Mouse (Mus musculus) ES-E14 (cell line): ENCODE measurements around the gene Mettl26. TPM values are rescaled to one million over a fixed set of nuclear protein-coding genes. Genes with fewer than 3 reads are reported as not detected.

Source experiments
- DNase-seq: peaks from one replicate; pipeline ENCODE4 v3.0.0-alpha.2; 2013; ENCODE audit warnings: low read depth, low spot score
- H3K27ac ChIP-seq: 2 replicates; pipeline ENCODE4 v1.5.1; 2012; ENCODE audit warnings: low read depth, mild to moderate bottlenecking, low read length, moderate library complexity, mixed read lengths; ENCODE audit not compliant: poor library complexity, insufficient read depth, severe bottlenecking
- H3K36me3 ChIP-seq: 2 replicates; pipeline ENCODE4 v1.6.1; 2012; ENCODE audit warnings: mild to moderate bottlenecking, low read length, moderate library complexity, mixed read lengths; ENCODE audit not compliant: control insufficient read depth, poor library complexity, insufficient read depth, severe bottlenecking
- H3K4me1 ChIP-seq, 2 experiments: fragments of 150-350 bp in 1 of 2; sonication (generic) in 1 of 2; 2 replicates each; pipeline ENCODE4 v1.6.1; 2012; ENCODE audit warnings: low read length in 2 of 2, mild to moderate bottlenecking in 1 of 2, mixed read lengths in 1 of 2; ENCODE audit not compliant: control insufficient read depth in 2 of 2, insufficient read depth in 2 of 2, poor library complexity in 1 of 2
- H3K4me3 ChIP-seq, 2 experiments: fragments of 150-350 bp in 1 of 2; sonication (generic) in 1 of 2; 2 replicates each; pipeline ENCODE4 v1.5.1; 2012; ENCODE audit warnings: low read length in 2 of 2, low read depth in 1 of 2, mild to moderate bottlenecking in 1 of 2, mixed read lengths in 1 of 2; ENCODE audit not compliant: insufficient read depth in 1 of 2, poor library complexity in 1 of 2, severe bottlenecking in 1 of 2
- H3K9ac ChIP-seq: 2 replicates; pipeline ENCODE4 v1.6.1; 2012; ENCODE audit warnings: low read depth, mild to moderate bottlenecking, low read length, mixed read lengths; ENCODE audit not compliant: poor library complexity, insufficient read depth, severe bottlenecking
- H3K9me3 ChIP-seq: fragments of 150-350 bp; sonication (generic); 2 replicates; pipeline ENCODE4 v1.6.1; 2012; ENCODE audit warnings: low read depth, mild to moderate bottlenecking, low read length; ENCODE audit not compliant: control insufficient read depth, insufficient read depth
- CHD2 ChIP-seq: IDR thresholded peaks from 2 replicates; pipeline ENCODE4 v1.6.1; 2014; ENCODE audit warnings: mild to moderate bottlenecking, low read depth, low read length, inconsistent platforms
- HCFC1 ChIP-seq: IDR thresholded peaks from 2 replicates; pipeline ENCODE4 v1.6.1; 2012; ENCODE audit warnings: low read length, inconsistent platforms, borderline replicate concordance; ENCODE audit not compliant: insufficient read depth
- MAFK ChIP-seq: IDR thresholded peaks from 2 replicates; pipeline ENCODE4 v1.6.1; 2014; ENCODE audit warnings: mild to moderate bottlenecking, low read depth, low read length, inconsistent platforms; ENCODE audit not compliant: insufficient read depth
- ZC3H11A ChIP-seq: IDR thresholded peaks from 2 replicates; pipeline ENCODE4 v1.6.1; 2012; ENCODE audit warnings: low read depth, mild to moderate bottlenecking, inconsistent platforms, low read length, borderline replicate concordance
- ZNF384 ChIP-seq: IDR thresholded peaks from 2 replicates; pipeline ENCODE4 v1.6.1; 2012; ENCODE audit warnings: low read depth, low read length, inconsistent platforms
- in situ Hi-C, 2 experiments: fragments of 600-800 bp; cut with MboI; formaldehyde crosslinking; loops; one replicate each; pipeline ENCODE4 v1.15.1; 2025; ENCODE audit warnings: low sequenced_read_pairs in 2 of 2, inconsistent platforms in 1 of 2; ENCODE audit not compliant: unreplicated experiment in 2 of 2
- total RNA-seq: library from RNA; depleted of rRNA; stranded (reverse); fragments of 300-350 nt; gene quantifications from 2 replicates; pipeline ENCODE4 v1.2.3, GENCODE M21; 2012

The Mettl26 gene
- total RNA-seq, 1 experiment = 26.6 TPM

- no peak overlapping the region for H3K27ac ChIP-seq
- H3K9ac ChIP-seq = no peak overlapping the region
- H3K9me3 ChIP-seq = no peaks in the 10 kb centered on the region
- peaks cover 8 to 45% of the 10 kb centered on the region in 2 experiments; a peak in 3 of 4 replicates for H3K4me1 ChIP-seq
- DNase-seq = no peak
- in situ Hi-C loops = no loop called here
- peaks cover 34% of the 10 kb centered on the region for H3K36me3 ChIP-seq
- TF ChIP-seq ZC3H11A = no peak
- no peak for TF ChIP-seq ZNF384
- TF ChIP-seq CHD2 = no peak
- TF ChIP-seq HCFC1 = no peak
- no peak for TF ChIP-seq MAFK
- H3K4me3 ChIP-seq = no peak overlapping the region
These were observed 7.4 kb downstream of the Mettl26 start for GRCm38 (mm10) chr17:25882306-25882705.

GRCm38 (mm10) chr17:25883268-25883667, 8.4 kb downstream of the Mettl26 start:
- Histone ChIP-seq H3K4me3 (no peak overlapping the region), H3K36me3 (peaks cover 31% of the 10 kb centered on the region), H3K4me1 (peaks cover 8 to 47% of the 10 kb centered on the region in 2 experiments; a peak in 3 of 4 replicates), H3K27ac (no peak overlapping the region), H3K9ac (no peak overlapping the region), H3K9me3 (no peaks in the 10 kb centered on the region)
- no peak for TF ChIP-seq HCFC1
- no peak for TF ChIP-seq MAFK
- TF ChIP-seq ZNF384 = no peak
- no peak for TF ChIP-seq CHD2
- TF ChIP-seq ZC3H11A = no peak
- in situ Hi-C loops = no loop called here
- no peak for DNase-seq

GRCm38 (mm10) chr17:25883824-25884223, 8.9 kb downstream of the Mettl26 start:
- no peak overlapping the region for H3K9ac ChIP-seq
- TF ChIP-seq CHD2 (no peak), ZNF384 (no peak), HCFC1 (no peak)
- H3K27ac ChIP-seq = no peak overlapping the region
- H3K4me3 ChIP-seq = no peak overlapping the region
- DNase-seq = no peak
- in situ Hi-C loops = no loop called here
- peaks cover 8 to 44% of the 10 kb centered on the region in 2 experiments; a peak in 3 of 4 replicates for H3K4me1 ChIP-seq
- peaks cover 26% of the 10 kb centered on the region for H3K36me3 ChIP-seq
- no peaks in the 10 kb centered on the region for H3K9me3 ChIP-seq

GRCm38 (mm10) chr17:25885636-25886035, 10.8 kb downstream of the Mettl26 start:
- Histone ChIP-seq H3K4me1 (peaks cover 8 to 32% of the 10 kb centered on the region in 2 experiments; a peak in 3 of 4 replicates), H3K27ac (no peak overlapping the region; the same call in 1 of the 2 replicates), H3K4me3 (no peak overlapping the region), H3K9me3 (no peaks in the 10 kb centered on the region), H3K36me3 (peaks cover 30% of the 10 kb centered on the region), H3K9ac (no peak overlapping the region)
- TF ChIP-seq HCFC1 = no peak
- no peak for TF ChIP-seq ZC3H11A
- TF ChIP-seq ZNF384 = no peak
- no peak for TF ChIP-seq CHD2
- no peak for TF ChIP-seq MAFK
- no peak for DNase-seq
- in situ Hi-C loops = no loop called here

- Histone ChIP-seq H3K4me1 (peaks cover 4 to 22% of the 10 kb centered on the region in 2 experiments; a peak in 3 of 4 replicates), H3K9ac (no peak overlapping the region), H3K36me3 (peaks cover 26% of the 10 kb centered on the region), H3K9me3 (no peaks in the 10 kb centered on the region), H3K4me3 (no peak overlapping the region), H3K27ac (no peak overlapping the region)
- in situ Hi-C loops = no loop called here
- TF ChIP-seq ZNF384 = no peak
- TF ChIP-seq HCFC1 = no peak
- no peak for TF ChIP-seq MAFK
- TF ChIP-seq CHD2 = no peak
- TF ChIP-seq ZC3H11A = no peak
- no peak for DNase-seq
These were observed 11.9 kb downstream of the Mettl26 start for GRCm38 (mm10) chr17:25886806-25887205.
